Mouse (Mus musculus) retina, postnatal 1 day (tissue): Measurements from ENCODE around the gene Hist1h4c.
"Not testable (repeated sequence)": the region's sequence is repeated elsewhere in the genome, so short reads cannot be mapped to it uniquely, and the experiment has no call there.

Experiments used
- DNase-seq: peaks from one replicate; pipeline ENCODE4 v3.0.0-alpha.2; 2012

Gene Hist1h4c

DNA sequence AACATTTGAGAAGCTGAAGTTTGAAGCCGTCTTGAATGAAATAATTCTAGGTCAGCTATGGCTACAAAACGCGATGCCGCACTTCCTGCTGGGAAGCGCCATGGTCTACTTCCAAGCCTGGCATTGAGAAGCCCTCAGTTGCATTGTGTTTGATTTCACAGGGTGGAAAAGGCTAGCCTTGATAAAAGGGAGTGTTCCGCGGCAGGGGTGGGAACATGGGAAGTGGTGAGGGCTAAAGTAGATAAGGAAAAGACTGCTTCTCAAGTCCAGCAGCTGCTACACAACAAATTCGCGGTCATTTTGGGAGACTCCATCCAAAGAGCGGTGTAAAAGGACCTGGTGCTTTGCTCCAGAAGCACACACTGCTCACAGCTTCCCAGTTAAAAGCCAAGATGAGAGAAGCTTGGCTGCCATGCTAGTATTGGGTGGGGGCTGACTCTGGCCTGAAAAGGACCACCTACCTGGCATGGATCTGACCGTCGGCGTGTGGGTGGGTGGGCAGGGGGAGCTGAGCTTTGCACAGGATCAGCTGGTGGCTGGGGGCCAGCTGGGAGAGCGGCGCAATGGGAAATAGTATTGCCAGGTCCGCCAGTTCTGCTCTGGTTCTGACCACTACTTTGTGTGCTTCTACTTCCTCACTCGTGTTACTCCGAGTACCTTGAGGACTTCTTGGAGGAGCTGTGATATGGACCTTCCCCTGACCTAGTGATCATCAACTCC is 30.4 kb upstream of the Hist1h4c start:
- no peak for DNase-seq

DNA sequence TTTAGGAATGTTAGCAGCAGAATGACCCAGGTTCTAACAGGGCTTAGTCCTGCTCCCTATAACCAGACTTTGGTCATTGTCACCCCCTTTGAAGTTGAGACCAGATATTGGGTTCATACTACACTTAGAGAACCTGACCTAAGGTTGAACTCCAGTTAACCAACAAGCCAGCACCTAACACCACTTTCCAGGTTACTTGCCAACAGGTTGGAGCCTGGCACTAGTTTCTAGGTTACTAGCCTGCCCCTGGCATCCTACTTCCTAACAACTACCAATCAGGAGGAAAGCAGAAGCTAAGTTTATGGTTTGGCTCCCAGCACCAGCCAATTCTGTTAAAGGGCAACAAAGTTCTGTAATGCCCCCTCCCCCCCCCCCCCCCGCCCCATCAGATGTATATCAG is 27.0 kb upstream of the Hist1h4c start:
- DNase-seq: no peak

DNA sequence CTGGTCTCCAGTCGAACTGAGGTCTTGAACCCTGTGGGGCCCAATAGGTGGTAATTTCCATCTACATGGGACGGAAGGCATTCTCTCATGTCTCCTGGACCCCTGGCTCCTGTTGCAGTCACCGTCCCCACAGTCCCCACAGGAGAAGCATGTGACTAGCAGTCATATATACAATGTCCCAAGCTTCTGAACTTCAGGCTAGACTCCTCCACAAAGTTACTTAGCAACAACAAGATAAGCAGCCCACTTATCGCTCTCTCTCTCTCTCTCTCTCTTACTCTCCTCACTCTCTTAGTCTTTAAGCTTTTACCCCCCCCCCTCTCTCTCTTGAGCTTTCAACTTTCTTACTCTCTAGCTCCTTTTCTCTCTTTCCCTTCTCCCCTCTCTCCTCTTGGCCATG is 26.0 kb upstream of the Hist1h4c start:
- no peak for DNase-seq

GRCm38 (mm10) chr13:23717593-23718245 is 19.5 kb upstream of the Hist1h4c start:
- not testable (repeated sequence) for DNase-seq

DNA sequence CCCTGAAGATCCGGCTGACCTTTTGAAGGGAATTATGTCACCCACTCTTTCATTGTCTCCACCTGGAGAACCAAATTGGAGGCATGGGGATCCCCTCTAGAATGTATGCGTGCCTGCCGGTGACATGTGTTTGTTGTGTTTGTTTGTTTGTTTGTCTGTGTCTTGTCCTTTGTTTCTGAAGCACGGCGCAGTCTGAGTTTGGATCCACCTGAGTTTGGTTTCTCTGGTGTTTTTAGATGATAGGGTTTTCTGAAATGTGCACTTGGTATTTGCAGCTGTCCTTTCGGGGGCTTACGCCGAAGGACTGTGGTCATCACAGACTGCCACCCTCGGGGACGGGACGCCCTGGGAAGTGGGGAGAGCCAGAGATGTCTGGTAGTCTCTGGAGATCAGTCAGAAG is 18.9 kb upstream of the Hist1h4c start:
- no peak for DNase-seq

GRCm38 (mm10) chr13:23716261-23717042 is 18.2 kb upstream of the Hist1h4c start:
- no peak for DNase-seq

DNA sequence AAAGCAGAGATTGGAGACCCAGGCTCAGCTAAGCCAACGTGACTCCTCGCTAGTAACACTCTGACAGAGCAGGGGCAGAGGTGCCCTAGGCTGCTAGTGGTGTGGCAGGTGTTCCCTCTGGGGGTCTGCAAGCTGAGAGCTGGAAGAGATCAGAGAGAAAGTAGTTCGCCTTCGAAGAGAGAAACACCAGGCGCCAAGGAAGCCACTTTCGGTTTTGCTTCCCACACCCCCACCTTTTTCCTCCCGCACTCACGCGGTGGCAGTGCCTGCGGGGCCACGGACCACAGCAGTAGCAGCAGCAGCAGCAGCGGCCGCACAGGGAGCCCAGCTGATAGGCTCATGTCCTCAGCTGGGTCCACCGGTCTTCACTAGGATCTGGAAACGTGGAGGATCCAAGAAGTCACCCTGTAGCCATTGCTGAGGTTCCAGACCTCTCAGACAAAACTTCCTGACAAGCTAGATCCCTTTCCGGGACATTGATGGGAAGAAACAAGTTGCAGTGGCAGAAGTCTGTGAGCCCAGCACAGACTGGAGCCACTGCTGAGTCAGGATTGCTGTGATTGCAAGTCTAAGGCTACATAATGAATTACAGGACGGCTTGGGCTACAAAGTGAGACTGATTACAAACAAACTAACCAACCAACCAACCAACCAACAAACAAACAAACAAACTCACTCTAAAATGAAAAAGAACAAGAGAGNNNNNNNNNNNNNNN is 12.3 kb upstream of the Hist1h4c start, which contains the start of gene Hfe:
Hfe (minus strand) TSS at position 481 of the 716 bp plus-strand sequence.
- peak; percentile 75 for DNase-seq

GRCm38 (mm10) chr13:23709714-23710373 is 11.6 kb upstream of the Hist1h4c start:
- DNase-seq: peak; percentile 46

- no peak for DNase-seq
These were observed 10.4 kb upstream of the Hist1h4c start for GRCm38 (mm10) chr13:23708654-23709053.

DNA sequence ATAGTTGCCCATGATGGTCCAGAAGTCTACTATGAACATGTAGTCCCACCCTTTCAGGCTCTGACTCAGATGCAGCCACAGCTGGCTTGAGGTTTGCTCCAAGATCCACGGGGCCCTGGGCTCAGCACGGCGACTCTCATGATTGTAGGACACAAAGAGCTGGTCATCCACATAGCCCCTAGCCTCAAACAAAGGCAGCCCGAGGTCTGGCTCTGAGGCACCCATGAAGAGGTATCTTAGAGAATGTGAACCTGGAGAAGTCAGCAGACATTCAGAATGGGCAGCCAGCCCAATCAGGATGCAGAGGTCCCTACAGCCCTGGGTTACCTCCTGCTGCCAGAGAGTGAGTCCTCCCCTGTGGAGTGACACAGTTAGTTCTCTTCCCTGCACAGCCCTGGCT is 9.8 kb upstream of the Hist1h4c start:
- DNase-seq: no peak

GRCm38 (mm10) chr13:23706771-23707170 is 8.5 kb upstream of the Hist1h4c start:
- no peak for DNase-seq

GRCm38 (mm10) chr13:23705751-23706356 is 7.6 kb upstream of the Hist1h4c start:
- no peak for DNase-seq

DNA sequence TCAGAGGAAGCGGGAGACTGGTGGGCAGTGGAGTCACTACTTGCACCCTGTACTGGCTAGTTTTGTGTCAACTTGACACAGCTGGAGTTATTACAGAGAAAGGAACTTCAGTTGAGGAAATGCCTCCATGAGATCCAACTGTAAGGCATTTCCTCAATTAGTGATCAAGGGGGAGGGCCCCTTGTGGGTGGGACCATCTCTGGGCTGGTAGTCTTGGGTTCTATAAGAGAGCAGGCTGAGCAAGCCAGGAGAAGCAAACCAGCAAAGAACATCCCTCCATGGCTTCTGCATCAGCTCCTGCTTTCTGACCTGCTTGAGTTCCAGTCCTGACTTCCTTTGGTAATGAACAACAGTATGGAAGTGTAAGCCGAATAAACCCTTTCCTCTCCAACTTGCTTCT is 4.5 kb upstream of the Hist1h4c start:
- not testable (repeated sequence) for DNase-seq

GRCm38 (mm10) chr13:23702220-23702619 is 4.0 kb upstream of the Hist1h4c start:
- DNase-seq: no peak

- DNase-seq: peak; percentile 86
These were observed 2.7 kb upstream of the Hist1h4c start for GRCm38 (mm10) chr13:23700786-23701520.

DNA sequence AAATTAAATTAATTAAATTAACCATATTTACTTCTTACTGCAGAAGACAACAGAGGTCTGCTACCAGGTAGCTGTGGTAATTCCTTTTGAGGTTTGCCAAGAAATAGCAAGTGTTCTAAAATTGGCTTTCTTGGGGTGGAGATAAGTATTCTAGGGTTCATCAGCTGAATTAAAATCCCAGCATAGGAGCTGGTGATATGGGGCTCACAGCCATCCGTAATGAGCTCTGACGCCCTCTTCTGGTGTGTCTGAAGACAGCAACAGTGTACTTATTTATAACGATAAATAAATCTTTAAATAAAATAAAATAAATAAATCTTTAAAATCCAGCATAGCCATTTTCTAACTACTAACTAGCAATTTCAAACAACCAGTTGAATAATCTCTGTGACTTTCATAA is 1.5 kb upstream of the Hist1h4c start:
- DNase-seq: no peak

- peak; percentile 72 for DNase-seq
These were observed 742 bp upstream of the Hist1h4c start for GRCm38 (mm10) chr13:23698996-23699395.

DNA sequence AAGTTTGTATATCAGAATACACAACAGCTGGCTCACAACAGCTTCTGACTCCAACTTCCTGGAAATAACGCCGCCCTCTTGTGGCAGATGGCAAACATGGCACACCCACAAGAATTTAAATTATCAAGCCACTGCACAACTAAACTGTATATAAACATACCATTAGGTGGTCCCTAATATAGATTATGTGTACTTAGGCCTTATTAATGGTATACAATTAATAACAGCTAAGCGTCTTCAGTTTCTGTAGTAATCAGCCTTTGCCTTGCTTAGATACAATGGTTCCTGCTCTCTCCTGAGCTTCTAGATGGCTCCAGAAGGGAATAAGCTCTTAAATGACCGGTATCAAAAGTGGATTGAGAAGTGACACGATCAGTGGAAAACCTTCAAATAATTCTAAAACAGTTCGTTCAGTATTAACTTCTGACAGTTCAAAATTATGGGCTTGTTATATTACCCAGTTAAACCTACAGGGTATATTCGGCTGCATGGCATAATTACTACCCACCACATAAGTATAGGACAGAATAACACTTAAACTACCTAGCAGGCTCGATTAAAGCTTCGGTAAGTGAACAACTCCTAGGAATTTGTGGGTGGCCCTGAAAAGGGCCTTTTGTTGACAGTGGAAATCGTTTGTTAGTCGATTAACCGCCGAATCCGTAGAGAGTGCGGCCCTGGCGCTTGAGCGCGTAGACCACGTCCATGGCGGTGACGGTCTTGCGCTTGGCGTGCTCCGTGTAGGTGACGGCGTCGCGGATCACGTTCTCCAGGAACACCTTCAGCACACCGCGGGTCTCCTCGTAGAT is 559 bp downstream of the Hist1h4c start:
- DNase-seq: peak; percentile 83

GRCm38 (mm10) chr13:23696061-23696474 is 2.2 kb downstream of the Hist1h4c start:
- no peak for DNase-seq

GRCm38 (mm10) chr13:23695514-23695913 is 2.7 kb downstream of the Hist1h4c start, which contains the start of gene Hist1h1t:
TSS of gene Hist1h1t (plus strand) at chr13:23695814.
- no peak for DNase-seq
